Mouse (Mus musculus) CH12.LX (cell line): ENCODE data around the gene Ahrr. TPM values are rescaled to one million over a fixed set of nuclear protein-coding genes. Genes with fewer than 3 reads are reported as not detected.

Source experiments
- DNase-seq: peaks from one replicate; pipeline ENCODE4 v3.0.0-alpha.2; 2013; ENCODE audit errors: extremely low read depth
- H3K27ac ChIP-seq: 2 replicates; pipeline ENCODE4 v1.5.1; 2012; ENCODE audit warnings: low read depth, mild to moderate bottlenecking, control low read depth, moderate library complexity; ENCODE audit not compliant: insufficient read depth
- H3K27me3 ChIP-seq: replicated peaks from 2 replicates; pipeline ENCODE3; 2012; ENCODE audit warnings: inconsistent platforms
- H3K36me3 ChIP-seq, 2 experiments: replicated peaks in 1 of 2; 2 replicates each; pipeline versions ENCODE3 to v1.6.1; 2012; ENCODE audit warnings: inconsistent platforms in 1 of 2, low read length in 1 of 2, mild to moderate bottlenecking in 1 of 2, mixed read lengths in 1 of 2, moderate library complexity in 1 of 2; ENCODE audit not compliant: control insufficient read depth in 1 of 2, insufficient read depth in 1 of 2
- H3K4me1 ChIP-seq, 2 experiments: 2 replicates each; pipeline ENCODE4 v1.6.1; 2012; ENCODE audit warnings: inconsistent platforms in 1 of 2, moderate library complexity in 1 of 2; ENCODE audit not compliant: insufficient read depth in 2 of 2, control insufficient read depth in 1 of 2
- H3K4me2 ChIP-seq: 2 replicates; pipeline ENCODE4 v1.6.1; 2012; ENCODE audit warnings: low read depth, mild to moderate bottlenecking, control low read depth; ENCODE audit not compliant: poor library complexity, insufficient read depth, severe bottlenecking
- H3K4me3 ChIP-seq, 3 experiments: fragments of 150-350 bp in 1 of 3; sonication (generic) in 1 of 3; replicated peaks in 1 of 3; 2 replicates each; pipeline versions ENCODE3 to v1.5.1; 2011 to 2012; ENCODE audit warnings: low read depth in 2 of 3, low read length in 2 of 3, mild to moderate bottlenecking in 2 of 3, moderate library complexity in 2 of 3, control low read depth in 1 of 3, improper control_type of control experiment in 1 of 3, inconsistent platforms in 1 of 3, mixed read lengths in 1 of 3; ENCODE audit not compliant: poor library complexity in 1 of 3
- H3K79me2 ChIP-seq: replicated peaks from 2 replicates; pipeline ENCODE4 v1.6.1; 2012; ENCODE audit warnings: mild to moderate bottlenecking, moderate library complexity; ENCODE audit not compliant: control insufficient read depth, poor library complexity, insufficient read depth, severe bottlenecking; ENCODE audit errors: extremely low read depth
- H3K9ac ChIP-seq: 2 replicates; pipeline ENCODE4 v1.6.1; 2012; ENCODE audit warnings: low read depth, mild to moderate bottlenecking, control low read depth, moderate library complexity; ENCODE audit not compliant: insufficient read depth
- H3K9me3 ChIP-seq: replicated peaks from 2 replicates; pipeline ENCODE3; 2012; ENCODE audit warnings: low read length, inconsistent platforms, mixed read lengths
- BHLHE40 ChIP-seq: IDR thresholded peaks from 2 replicates; pipeline ENCODE4 v1.6.1; 2011; ENCODE audit warnings: mild to moderate bottlenecking, low read depth, low read length, improper control_type of control experiment
- EP300 ChIP-seq: IDR thresholded peaks from 2 replicates; pipeline ENCODE4 v1.6.1; 2011; ENCODE audit warnings: low read length, improper control_type of control experiment
- ETS1 ChIP-seq: conservative IDR thresholded peaks from 2 replicates; pipeline ENCODE4 v1.6.1; 2012; ENCODE audit warnings: low read depth, mild to moderate bottlenecking, inconsistent platforms, low read length, improper control_type of control experiment, moderate library complexity
- HCFC1 ChIP-seq: IDR thresholded peaks from 2 replicates; pipeline ENCODE4 v1.6.1; 2012; ENCODE audit warnings: low read depth, mild to moderate bottlenecking, inconsistent platforms, low read length, improper control_type of control experiment
- IRF4 ChIP-seq: IDR thresholded peaks from 2 replicates; pipeline ENCODE4 v1.6.1; 2014; ENCODE audit warnings: low read depth, mild to moderate bottlenecking, inconsistent platforms, low read length, improper control_type of control experiment
- JUN ChIP-seq: IDR thresholded peaks from 2 replicates; pipeline ENCODE4 v1.6.1; 2011; ENCODE audit warnings: low read depth, mild to moderate bottlenecking, low read length, improper control_type of control experiment, moderate library complexity; ENCODE audit not compliant: insufficient read depth
- JUND ChIP-seq: conservative IDR thresholded peaks from 2 replicates; pipeline ENCODE4 v1.6.1; 2011; ENCODE audit warnings: low read depth, low read length, improper control_type of control experiment
- MAFK ChIP-seq: IDR thresholded peaks from 2 replicates; pipeline ENCODE4 v1.6.1; 2011; ENCODE audit warnings: low read length, improper control_type of control experiment; ENCODE audit not compliant: insufficient replicate concordance
- MAX ChIP-seq: IDR thresholded peaks from 2 replicates; pipeline ENCODE4 v1.6.1; 2011; ENCODE audit warnings: low read length, improper control_type of control experiment
- MEF2A ChIP-seq: IDR thresholded peaks from 2 replicates; pipeline ENCODE4 v1.6.1; 2014; ENCODE audit warnings: low read depth, mild to moderate bottlenecking, inconsistent platforms, low read length, improper control_type of control experiment, borderline replicate concordance
- MXI1 ChIP-seq: IDR thresholded peaks from 2 replicates; pipeline ENCODE4 v1.6.1; 2011; ENCODE audit warnings: mild to moderate bottlenecking, low read depth, low read length, improper control_type of control experiment
- MYC ChIP-seq: IDR thresholded peaks from 2 replicates; pipeline ENCODE4 v1.6.1; 2011; ENCODE audit warnings: low read depth, mild to moderate bottlenecking, improper control_type of control experiment, low read length
- POLR2A ChIP-seq: IDR thresholded peaks from 2 replicates; pipeline ENCODE4 v1.6.1; 2011; ENCODE audit warnings: low read depth, mild to moderate bottlenecking, improper control_type of control experiment, low read length
- RAD21 ChIP-seq: IDR thresholded peaks from 2 replicates; pipeline ENCODE4 v1.6.1; 2011; ENCODE audit warnings: low read depth, mild to moderate bottlenecking, low read length, improper control_type of control experiment, moderate library complexity
- RCOR1 ChIP-seq: conservative IDR thresholded peaks from 2 replicates; pipeline ENCODE4 v1.6.1; 2012; ENCODE audit warnings: low read depth, mild to moderate bottlenecking, inconsistent platforms, low read length, improper control_type of control experiment
- SIN3A ChIP-seq: IDR thresholded peaks from 2 replicates; pipeline ENCODE4 v1.6.1; 2012; ENCODE audit warnings: low read length, improper control_type of control experiment, inconsistent platforms
- TCF12 ChIP-seq: IDR thresholded peaks from 2 replicates; pipeline ENCODE4 v1.6.1; 2014; ENCODE audit warnings: low read depth, mild to moderate bottlenecking, inconsistent platforms, low read length, improper control_type of control experiment
- UBTF ChIP-seq: IDR thresholded peaks from 2 replicates; pipeline ENCODE4 v1.6.1; 2012; ENCODE audit warnings: low read depth, mild to moderate bottlenecking, inconsistent platforms, low read length, improper control_type of control experiment, moderate library complexity
- USF1 ChIP-seq: IDR thresholded peaks from 2 replicates; pipeline ENCODE4 v1.6.1; 2014; ENCODE audit warnings: low read depth, mild to moderate bottlenecking, inconsistent platforms, low read length, improper control_type of control experiment
- USF2 ChIP-seq: conservative IDR thresholded peaks from 2 replicates; pipeline ENCODE4 v1.6.1; 2011; ENCODE audit warnings: low read depth, low read length, improper control_type of control experiment
- ZC3H11A ChIP-seq: IDR thresholded peaks from 2 replicates; pipeline ENCODE4 v1.6.1; 2012; ENCODE audit warnings: low read depth, mild to moderate bottlenecking, inconsistent platforms, low read length, improper control_type of control experiment
- ZKSCAN1 ChIP-seq: IDR thresholded peaks from 2 replicates; pipeline ENCODE4 v1.6.1; 2012; ENCODE audit warnings: low read depth, inconsistent platforms, low read length, improper control_type of control experiment, borderline replicate concordance
- ZMIZ1 ChIP-seq: IDR thresholded peaks from 2 replicates; pipeline ENCODE4 v1.6.1; 2012; ENCODE audit warnings: low read depth, mild to moderate bottlenecking, inconsistent platforms, low read length, improper control_type of control experiment
- ZNF384 ChIP-seq: IDR thresholded peaks from 2 replicates; pipeline ENCODE4 v1.6.1; 2012; ENCODE audit warnings: low read depth, low read length, improper control_type of control experiment, inconsistent platforms
- dilution Hi-C: fragments of 300-500 bp; cut with MboI; formaldehyde crosslinking; loops from 2 replicates; pipeline ENCODE4 v1.14.3; 2020; ENCODE audit warnings: low sequenced_read_pairs; ENCODE audit not compliant: extremely low pct_unique_long_range_greater_than_20kb, extremely low pct_ligation_motif_present
- in situ Hi-C: fragments of 300-500 bp; cut with MboI; formaldehyde crosslinking; loops from 3 replicates; pipeline ENCODE4 v1.14.3; 2019; ENCODE audit warnings: low sequenced_read_pairs, low pct_ligation_motif_present, low pct_unique_long_range_greater_than_20kb, mixed read lengths
- polyA plus RNA-seq: library from polyadenylated mRNA; unstranded; fragments of >175 nt; gene quantifications from 2 replicates; pipeline ENCODE4 v1.2.1, GENCODE M21; 2012; ENCODE audit warnings: low read depth; ENCODE audit not compliant: insufficient read length
- total RNA-seq, 2 experiments: library from RNA; depleted of rRNA; stranded (reverse); fragments of 300-350 nt in 1 of 2; fragments of >200 nt in 1 of 2; gene quantifications; 2 replicates each; pipeline ENCODE4 v1.2.3; 2012 to 2014

Gene Ahrr
- total and polyA plus RNA-seq, 3 experiments = 0.90 to 1.0 (median 1.0) TPM

DNA sequence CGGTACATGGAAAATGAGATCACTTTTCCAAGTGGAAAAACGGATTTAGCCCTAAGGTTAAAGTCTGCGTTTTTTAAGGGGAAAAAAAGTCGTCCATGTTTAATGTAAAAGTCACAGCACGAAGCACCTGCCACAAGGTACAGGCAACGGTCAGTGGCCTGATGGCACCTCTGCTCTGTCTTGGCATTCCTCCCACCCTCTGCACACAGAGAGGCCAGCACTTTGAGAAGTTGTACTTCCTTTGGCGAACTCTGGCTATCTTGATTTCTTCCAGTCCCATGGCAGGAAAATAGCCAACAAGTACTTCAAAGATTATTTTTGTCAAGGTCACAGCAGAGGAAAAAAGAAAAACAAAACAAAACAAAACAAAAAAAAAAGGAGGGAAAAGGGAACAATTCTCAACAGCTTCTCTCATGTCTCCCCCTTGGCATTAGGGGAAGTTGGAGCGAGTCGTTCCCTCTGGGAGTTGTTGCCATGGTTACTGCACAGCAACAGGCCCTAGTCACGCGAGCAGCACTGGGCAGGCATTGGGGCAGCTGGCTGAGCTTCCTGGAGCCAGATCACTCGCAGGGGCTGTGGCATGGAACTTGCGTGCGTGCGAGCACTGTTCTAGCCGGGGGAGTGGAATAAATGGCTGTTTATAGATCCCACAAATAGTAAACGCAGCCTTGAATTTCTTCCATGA lies 46.8 kb downstream of the Ahrr start:
- TF ChIP-seq BHLHE40 (peak; percentile 88), ETS1 (no peak), RCOR1 (no peak)

DNA sequence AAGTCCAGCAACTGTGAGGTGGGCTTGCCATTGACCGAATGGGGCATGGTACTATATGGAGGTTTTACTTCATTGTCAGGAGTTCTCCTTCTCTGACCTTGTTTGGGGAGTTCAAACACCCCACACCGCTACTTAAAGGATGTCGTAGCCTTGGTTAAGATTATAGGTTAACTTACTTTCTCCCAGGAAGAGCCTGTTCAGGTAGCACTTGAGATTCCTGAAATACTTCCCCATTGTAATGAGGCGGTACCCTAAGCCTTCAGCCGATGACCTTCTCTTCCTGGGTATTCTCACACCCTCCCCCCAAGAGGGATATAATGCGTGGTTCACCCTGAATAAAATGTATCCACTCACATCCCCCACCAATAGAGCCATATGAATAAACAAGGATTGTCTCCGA lies 54.6 kb downstream of the Ahrr start:
- H3K27me3 ChIP-seq = no peaks in the 10 kb centered on the region
- DNase-seq = no peak
- TF ChIP-seq JUN (no peak), MAX (no peak), ZMIZ1 (no peak), POLR2A (no peak), RAD21 (no peak), MAFK (no peak), IRF4 (no peak), ZC3H11A (no peak), BHLHE40 (no peak)
- TF ChIP-seq, all 38 proteins: peak for 0
- Histone ChIP-seq H3K4me3 (no peak overlapping the region), H3K9ac (no peak overlapping the region), H3K4me1 (no peaks in the 10 kb centered on the region), H3K36me3 (no peaks in the 10 kb centered on the region), H3K4me2 (no peak overlapping the region), H3K27ac (no peak overlapping the region), H3K79me2 (no peaks in the 10 kb centered on the region), H3K9me3 (no peaks in the 10 kb centered on the region)
- in situ Hi-C loops (no loop called here), dilution Hi-C loops (no loop called here)

More for the DNA sequence above, 46.8 kb downstream of the Ahrr start:
- no peak overlapping the region for H3K27ac ChIP-seq
- H3K79me2 ChIP-seq = no peaks in the 10 kb centered on the region
- H3K4me2 ChIP-seq = 0 out of 2 replicates have a peak overlapping the region, but pooled peaks have one; percentile 0
- no peak overlapping the region for H3K9ac ChIP-seq
- no peaks in the 10 kb centered on the region for H3K36me3 ChIP-seq
- dilution Hi-C loops = no loop called here
- H3K9me3 ChIP-seq = no peaks in the 10 kb centered on the region
- no peaks in the 10 kb centered on the region for H3K27me3 ChIP-seq
- peaks cover 8 to 11% of the 10 kb centered on the region in 2 experiments for H3K4me1 ChIP-seq
- DNase-seq = peak; percentile 57
- in situ Hi-C loops = no loop called here
- no peak overlapping the region for H3K4me3 ChIP-seq

DNA sequence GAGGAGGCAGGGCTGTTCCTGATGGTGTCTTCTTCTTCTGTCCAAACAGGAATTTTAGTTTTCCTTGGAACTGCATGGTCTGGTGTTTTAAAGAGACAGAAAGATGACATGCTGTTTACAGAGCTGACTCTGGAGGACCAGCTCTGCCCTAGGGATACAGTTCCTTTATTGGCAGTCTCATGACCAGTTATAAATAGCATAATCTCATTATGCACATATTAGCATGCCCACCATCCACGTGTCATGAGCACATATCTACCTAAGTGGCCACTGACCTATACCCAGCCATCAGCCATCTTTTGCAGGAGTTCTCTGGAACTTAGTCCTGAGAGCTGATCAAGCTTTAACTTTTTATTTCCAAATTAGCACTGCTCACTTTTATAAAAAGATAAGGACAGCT lies 71.5 kb downstream of the Ahrr start:
- H3K4me3 ChIP-seq = no peak overlapping the region
- dilution Hi-C loops (no loop called here), in situ Hi-C loops (no loop called here)
- no peak overlapping the region for H3K9ac ChIP-seq
- no peak for DNase-seq
- H3K36me3 ChIP-seq = no peaks in the 10 kb centered on the region
- H3K27me3 ChIP-seq = no peaks in the 10 kb centered on the region
- TF ChIP-seq JUND = no peak
- no peak for TF ChIP-seq SIN3A
- no peak for TF ChIP-seq USF1
- TF ChIP-seq JUN = no peak
- TF ChIP-seq ZNF384 = no peak
- no peak for TF ChIP-seq MAX
- TF ChIP-seq RAD21 = no peak
- no peak for TF ChIP-seq EP300
- TF ChIP-seq IRF4 = no peak
- TF ChIP-seq UBTF = no peak
- no peak for TF ChIP-seq ZKSCAN1
- no peak for TF ChIP-seq HCFC1
- TF ChIP-seq USF2 = no peak
- TF ChIP-seq POLR2A = no peak
- TF ChIP-seq ETS1 = no peak
- TF ChIP-seq MYC = no peak
- TF ChIP-seq MXI1 = no peak
- no peak for TF ChIP-seq TCF12
- TF ChIP-seq MEF2A = no peak
- H3K4me1 ChIP-seq = no peaks in the 10 kb centered on the region
- H3K9me3 ChIP-seq = no peaks in the 10 kb centered on the region
- H3K4me2 ChIP-seq = no peak overlapping the region
- no peaks in the 10 kb centered on the region for H3K79me2 ChIP-seq
- H3K27ac ChIP-seq = no peak overlapping the region
